Mouse (Mus musculus): ENCODE measurements at regions not wholly inside any gene's neighbourhood (a gene's known extent, or its start where the extent isn't known, plus 50 kb on each side); places are given as distances from the start of the nearest gene placed in this dataset.

GRCm38 (mm10) chr7:136443436-136443835 lies 451.0 kb upstream of the Mgmt start:
- TF ChIP-seq SRF (IDR thresholded peaks at IDR 0.05; ENCODE audit: control insufficient read depth, insufficient read length, low read depth): no peak
- no peak for TF ChIP-seq TCF12 (IDR thresholded peaks at IDR 0.05; ENCODE audit: insufficient read depth, poor library complexity, severe bottlenecking)
- TF ChIP-seq POLR2A (IDR thresholded peaks at IDR 0.05; ENCODE audit: insufficient read length, low read depth): no peak
- TF ChIP-seq E2F4 (IDR thresholded peaks at IDR 0.05; ENCODE audit: insufficient read depth): no peak
- no peak for TF ChIP-seq USF1 (IDR thresholded peaks at IDR 0.05; ENCODE audit: low read depth)
- no peak for TF ChIP-seq POLR2AphosphoS2 (IDR thresholded peaks at IDR 0.05; ENCODE audit: insufficient read length, low read depth)
- no peak for TF ChIP-seq CEBPB (IDR thresholded peaks at IDR 0.05; ENCODE audit: insufficient read depth, poor library complexity, severe bottlenecking)
- no peak for TF ChIP-seq MAX (IDR thresholded peaks at IDR 0.05; ENCODE audit: low read depth)

All from myocyte (in vitro differentiated cells).